Mouse (Mus musculus) E14TG2a.4 (cell line): ENCODE results near the gene St6galnac3.

Source experiments
- CTCF ChIP-seq: conservative IDR thresholded peaks from 2 replicates; pipeline ENCODE4 v1.5.1; 2014; ENCODE audit warnings: low read length
- NANOG ChIP-seq: IDR thresholded peaks from 2 replicates; pipeline ENCODE4 v1.6.1; 2014; ENCODE audit warnings: borderline replicate concordance, low read length, mixed read lengths
- POU5F1 ChIP-seq: IDR thresholded peaks from 2 replicates; pipeline ENCODE4 v1.6.1; 2014; ENCODE audit warnings: low read length, borderline replicate concordance

DNA sequence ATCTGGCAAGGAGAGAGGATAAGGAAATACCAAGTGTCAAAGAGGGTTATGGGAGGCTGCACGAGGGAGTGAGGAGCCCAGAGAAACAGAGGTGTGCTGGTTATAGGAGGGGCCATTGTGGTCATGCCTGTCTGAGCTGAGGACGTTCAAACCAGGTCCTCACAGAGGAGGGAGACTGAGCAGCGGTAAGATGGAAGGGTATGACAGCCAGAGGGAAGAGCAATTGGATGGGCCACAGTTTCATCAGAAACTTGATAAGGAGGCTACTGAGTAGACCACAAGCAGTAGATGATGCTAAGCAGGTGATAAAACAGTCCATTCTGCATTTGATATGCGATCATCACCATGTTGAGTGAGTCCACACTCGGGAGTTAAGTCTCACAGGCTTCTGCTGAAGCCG, 212.4 kb downstream of the St6galnac3 start:
- TF ChIP-seq CTCF (no peak), POU5F1 (no peak), NANOG (no peak)
